Mouse (Mus musculus): ENCODE measurements around the gene Mri1. TPM values are rescaled to one million over a fixed set of nuclear protein-coding genes. Genes with fewer than 3 reads are reported as not detected.

Mri1 gene
- polyA plus RNA-seq, 2 experiments: 49.3 to 58.1 TPM

DNA sequence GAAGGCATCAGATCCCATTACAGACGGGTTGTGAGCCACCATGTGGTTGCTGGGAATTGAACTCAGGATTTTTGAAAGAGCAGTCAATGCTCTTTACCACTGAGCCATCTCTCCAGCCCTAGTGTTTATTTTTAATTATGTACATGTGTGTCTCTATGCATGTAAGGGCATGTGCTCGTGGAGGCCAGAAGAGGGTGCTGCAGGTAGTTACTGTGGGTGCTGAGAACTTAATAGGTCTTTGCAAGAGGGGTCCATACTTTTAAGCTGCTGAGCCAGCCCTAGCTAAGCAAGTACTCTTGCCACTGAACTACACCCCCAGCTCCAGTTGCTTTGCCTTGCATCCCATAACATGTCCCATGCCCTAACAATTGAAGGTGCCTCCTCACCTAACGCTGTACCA lies 1.3 kb downstream of the Mri1 start:
- Histone ChIP-seq H3K9me3 (ENCODE audit: control insufficient read depth, low read length) (no peaks in the 10 kb centered on the region), H3K4me3 (replicated peaks; ENCODE audit: low read length) (peak overlapping the region; percentile 78), H3K9ac (ENCODE audit: low read depth, low read length, severe bottlenecking) (peak overlapping the region; percentile 77; the same call in 1 of the 2 replicates), H3K36me3 (ENCODE audit: control insufficient read depth, insufficient read depth, low read length) (peaks cover 73% of the 10 kb centered on the region), H3K27ac (replicated peaks; ENCODE audit: low read depth, low read length) (peak overlapping the region; percentile 90; the same call in 1 of the 2 replicates), H3K4me2 (replicated peaks; ENCODE audit: low read depth, low read length, severe bottlenecking) (peak overlapping the region; percentile 91), H3K4me1 (ENCODE audit: control insufficient read depth, insufficient read depth, low read length) (peaks cover 14% of the 10 kb centered on the region), H3K27me3 (ENCODE audit: control insufficient read depth, insufficient read depth, low read length) (no peaks in the 10 kb centered on the region)
- TF ChIP-seq POLR2A (IDR thresholded peaks at IDR 0.05; ENCODE audit: borderline replicate concordance, extremely low read depth, insufficient read depth, insufficient read length): no peak
- no peak for DNase-seq (ENCODE audit: low spot score)
- 84% methylated on average over 3 of the region's 3 CpGs for WGBS
- ATAC-seq (ENCODE audit: low FRiP score, low read depth): no peak

DNA sequence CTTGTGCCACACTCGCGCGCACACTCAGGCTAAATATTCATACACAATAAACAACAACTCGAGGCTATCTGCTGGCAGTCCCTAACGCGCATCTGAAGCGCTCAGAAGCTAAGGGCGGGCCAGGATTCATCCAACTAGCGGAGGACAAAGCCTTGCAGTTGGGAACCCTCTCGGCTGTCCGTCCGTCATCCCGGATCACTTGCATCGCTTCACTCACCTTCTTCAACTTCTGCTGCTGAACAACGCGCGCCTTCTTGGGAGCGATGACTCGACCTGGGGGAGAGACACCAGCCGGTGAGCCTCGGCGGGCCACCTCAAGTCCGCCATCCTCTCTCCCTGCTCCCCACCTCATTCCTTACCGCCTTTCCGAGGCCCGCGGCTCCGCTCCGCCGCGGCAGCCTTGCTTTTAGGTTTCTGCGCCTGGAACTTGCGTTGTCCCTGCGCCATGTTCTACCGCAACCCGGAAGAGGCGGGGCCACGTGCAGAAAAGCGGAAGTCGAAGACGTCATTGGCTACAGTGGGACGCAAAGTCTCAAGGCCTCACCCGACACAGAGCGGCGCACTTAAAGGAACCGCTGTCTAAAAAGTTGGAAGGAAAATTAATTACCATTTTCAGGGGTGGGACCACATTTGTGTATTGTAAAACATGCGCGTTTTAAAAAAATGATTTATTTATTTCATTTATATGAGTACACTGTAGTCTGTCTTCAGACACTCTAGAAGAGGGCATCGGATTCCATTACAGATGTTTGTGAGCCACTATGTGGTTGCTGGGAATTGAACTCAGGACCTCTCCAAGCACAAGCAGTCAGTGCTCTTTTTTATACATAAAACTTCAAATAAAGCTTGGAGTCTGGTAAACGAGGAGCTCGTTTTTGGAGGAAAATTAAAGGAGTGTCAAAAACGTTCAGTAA lies 7.6 kb downstream of the Mri1 start, which contains the start of gene D8Ertd738e:
TSS of gene D8Ertd738e (minus strand) at position 463 of the 914 bp plus-strand sequence.
- H3K36me3 ChIP-seq (ENCODE audit: control insufficient read depth, insufficient read depth, low read length): peaks cover 73% of the 10 kb centered on the region
- H3K4me2 ChIP-seq (replicated peaks; ENCODE audit: low read depth, low read length, severe bottlenecking): peak within 1 kb of the TSS; percentile 67
- DNase-seq (ENCODE audit: low spot score) (peak; percentile 90), ATAC-seq (ENCODE audit: low FRiP score, low read depth) (peak; percentile 95)
- no peaks in the 10 kb centered on the region for H3K27me3 ChIP-seq (ENCODE audit: control insufficient read depth, insufficient read depth, low read length)
- H3K27ac ChIP-seq (replicated peaks; ENCODE audit: low read depth, low read length): peak within 1 kb of the TSS; percentile 63
- H3K4me3 ChIP-seq (replicated peaks; ENCODE audit: low read length): peak within 1 kb of the TSS; percentile 96
- no peaks in the 10 kb centered on the region for H3K9me3 ChIP-seq (ENCODE audit: control insufficient read depth, low read length)
- TF ChIP-seq POLR2A (IDR thresholded peaks at IDR 0.05; ENCODE audit: borderline replicate concordance, extremely low read depth, insufficient read depth, insufficient read length): peak; percentile 58; the same call in 1 of the 2 replicates
- no peaks in the 10 kb centered on the region for H3K4me1 ChIP-seq (ENCODE audit: control insufficient read depth, insufficient read depth, low read length)
- H3K9ac ChIP-seq (ENCODE audit: low read depth, low read length, severe bottlenecking): peak within 1 kb of the TSS; percentile 88
- 4% methylated on average over 52 of the region's 52 CpGs for WGBS

DNA sequence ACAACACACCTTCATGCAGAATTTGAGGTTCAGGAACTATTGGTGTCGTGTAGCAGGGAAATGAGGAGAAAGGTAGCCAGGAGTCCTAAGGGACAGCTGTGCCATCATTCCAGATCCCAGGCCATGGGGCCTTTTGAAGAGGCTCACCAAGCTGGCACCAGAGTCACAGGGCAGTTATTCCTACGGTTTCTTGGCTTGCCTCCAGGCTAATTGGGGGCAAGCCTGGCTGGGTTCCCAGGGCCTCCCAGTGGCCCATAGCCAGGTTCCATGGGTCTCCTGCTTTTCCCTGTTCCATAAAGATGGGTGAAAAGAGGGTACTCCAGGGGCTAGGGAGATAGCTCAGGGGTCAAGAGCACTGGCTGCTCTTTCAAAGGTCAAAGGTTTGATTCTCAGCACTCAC lies 15.3 kb downstream of the Mri1 start:
- Histone ChIP-seq H3K9me3 (ENCODE audit: control insufficient read depth, low read length) (no peaks in the 10 kb centered on the region), H3K27ac (replicated peaks; ENCODE audit: low read depth, low read length) (no peak overlapping the region), H3K27me3 (ENCODE audit: control insufficient read depth, insufficient read depth, low read length) (no peaks in the 10 kb centered on the region), H3K4me1 (ENCODE audit: control insufficient read depth, insufficient read depth, low read length) (no peaks in the 10 kb centered on the region; the same call in none of the 2 replicates), H3K4me2 (replicated peaks; ENCODE audit: low read depth, low read length, severe bottlenecking) (no peak overlapping the region), H3K36me3 (ENCODE audit: control insufficient read depth, insufficient read depth, low read length) (peaks cover 26% of the 10 kb centered on the region), H3K4me3 (replicated peaks; ENCODE audit: low read length) (no peak overlapping the region), H3K9ac (ENCODE audit: low read depth, low read length, severe bottlenecking) (no peak overlapping the region)
- WGBS: 53% methylated on average over 2 of the region's 2 CpGs
- ATAC-seq (ENCODE audit: low FRiP score, low read depth) (no peak), DNase-seq (ENCODE audit: low spot score) (no peak)
- TF ChIP-seq POLR2A (IDR thresholded peaks at IDR 0.05; ENCODE audit: borderline replicate concordance, extremely low read depth, insufficient read depth, insufficient read length): no peak

DNA sequence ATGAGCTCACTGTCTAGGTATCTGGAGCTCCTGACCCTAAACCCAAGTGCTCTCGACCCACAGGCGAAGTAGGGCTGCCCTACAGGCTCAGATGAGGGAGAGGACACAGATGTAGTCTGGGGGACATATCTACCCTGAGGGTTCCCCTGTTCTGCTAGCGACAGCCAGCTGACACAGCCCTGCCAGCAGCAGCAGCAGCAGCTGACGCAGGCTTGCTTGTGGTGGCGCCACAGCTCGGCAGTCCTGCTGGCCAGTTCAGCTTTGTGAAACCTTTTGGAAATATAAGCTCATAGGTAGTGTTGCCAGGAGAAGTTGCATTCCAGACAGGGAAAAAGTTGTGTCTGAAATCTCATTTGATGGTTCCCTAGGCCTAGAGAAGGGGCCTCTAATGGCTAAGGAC lies 16.0 kb downstream of the Mri1 start:
- no peaks in the 10 kb centered on the region for H3K27me3 ChIP-seq (ENCODE audit: control insufficient read depth, insufficient read depth, low read length)
- no peak for TF ChIP-seq POLR2A (IDR thresholded peaks at IDR 0.05; ENCODE audit: borderline replicate concordance, extremely low read depth, insufficient read depth, insufficient read length)
- ATAC-seq (ENCODE audit: low FRiP score, low read depth) (no peak), DNase-seq (ENCODE audit: low spot score) (no peak)
- H3K9me3 ChIP-seq (ENCODE audit: control insufficient read depth, low read length): no peaks in the 10 kb centered on the region
- no peak overlapping the region for H3K4me2 ChIP-seq (replicated peaks; ENCODE audit: low read depth, low read length, severe bottlenecking)
- H3K27ac ChIP-seq (replicated peaks; ENCODE audit: low read depth, low read length): 0 out of 2 replicates have a peak overlapping the region, but pooled peaks have one; percentile 43
- no peak overlapping the region for H3K9ac ChIP-seq (ENCODE audit: low read depth, low read length, severe bottlenecking)
- WGBS: 56% methylated on average over 6 of the region's 6 CpGs
- H3K4me3 ChIP-seq (replicated peaks; ENCODE audit: low read length): no peak overlapping the region
- H3K36me3 ChIP-seq (ENCODE audit: control insufficient read depth, insufficient read depth, low read length): peaks cover 20% of the 10 kb centered on the region
- H3K4me1 ChIP-seq (ENCODE audit: control insufficient read depth, insufficient read depth, low read length): no peaks in the 10 kb centered on the region; the same call in none of the 2 replicates

DNA sequence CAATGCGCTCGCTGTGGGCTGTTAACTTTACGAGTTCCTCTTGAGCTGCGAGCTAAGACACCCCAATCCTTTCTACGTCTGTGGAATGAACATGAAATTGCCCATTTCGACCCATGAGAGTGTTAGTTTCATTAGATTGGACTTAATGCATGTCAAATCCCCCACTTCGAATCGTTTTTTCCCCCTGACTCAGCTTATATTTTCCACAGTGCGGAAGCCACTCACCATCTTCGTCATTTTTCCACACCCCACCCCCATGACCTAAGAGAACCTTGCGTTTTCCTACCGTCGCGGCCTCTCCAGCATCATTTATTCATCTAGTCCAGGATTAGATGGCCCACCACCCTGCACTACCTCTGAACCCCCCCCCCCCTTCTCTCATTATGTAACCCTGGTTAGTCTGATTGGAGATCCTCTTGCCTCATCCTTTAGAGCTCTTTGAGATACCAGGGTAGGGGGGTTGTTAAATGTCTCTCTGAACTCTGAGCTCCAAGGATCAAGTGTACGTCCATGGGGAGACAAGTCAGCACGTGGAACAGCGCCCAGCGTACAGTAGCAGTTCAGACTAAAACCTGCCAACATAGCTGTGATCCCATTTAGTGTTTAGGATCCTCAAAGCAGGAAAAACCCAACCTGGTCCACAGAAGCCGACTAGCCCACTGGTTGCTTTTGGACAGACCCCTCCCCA lies 19.4 kb downstream of the Mri1 start:
- TF ChIP-seq POLR2A (IDR thresholded peaks at IDR 0.05; ENCODE audit: borderline replicate concordance, extremely low read depth, insufficient read depth, insufficient read length): no peak
- peak overlapping the region; percentile 83 for H3K27ac ChIP-seq (replicated peaks; ENCODE audit: low read depth, low read length)
- DNase-seq (ENCODE audit: low spot score) (no peak), ATAC-seq (ENCODE audit: low FRiP score, low read depth) (no peak)
- peaks cover 8% of the 10 kb centered on the region for H3K4me1 ChIP-seq (ENCODE audit: control insufficient read depth, insufficient read depth, low read length)
- peak overlapping the region; percentile 76 for H3K4me2 ChIP-seq (replicated peaks; ENCODE audit: low read depth, low read length, severe bottlenecking)
- no peaks in the 10 kb centered on the region for H3K9me3 ChIP-seq (ENCODE audit: control insufficient read depth, low read length)
- peak overlapping the region; percentile 62 for H3K9ac ChIP-seq (ENCODE audit: low read depth, low read length, severe bottlenecking)
- H3K4me3 ChIP-seq (replicated peaks; ENCODE audit: low read length): peak overlapping the region; percentile 87
- H3K27me3 ChIP-seq (ENCODE audit: control insufficient read depth, insufficient read depth, low read length): no peaks in the 10 kb centered on the region
- 16% methylated on average over 19 of the region's 19 CpGs for WGBS
- H3K36me3 ChIP-seq (ENCODE audit: control insufficient read depth, insufficient read depth, low read length): peaks cover 21% of the 10 kb centered on the region

All from limb, embryonic 14.5 days (tissue).